Mouse (Mus musculus) cerebellum, adult (tissue): ENCODE data around the gene Ndufs2.

ENCODE experiments used
- ATAC-seq: cut with Nextera tagmentation; 2 replicates; pipeline ENCODE4 v1.9.2; 2017; ENCODE audit warnings: mild to moderate bottlenecking, moderate library complexity, mixed read lengths; ENCODE audit not compliant: insufficient number of reproducible peaks, low FRiP score, low TSS enrichment

The Ndufs2 gene

DNA sequence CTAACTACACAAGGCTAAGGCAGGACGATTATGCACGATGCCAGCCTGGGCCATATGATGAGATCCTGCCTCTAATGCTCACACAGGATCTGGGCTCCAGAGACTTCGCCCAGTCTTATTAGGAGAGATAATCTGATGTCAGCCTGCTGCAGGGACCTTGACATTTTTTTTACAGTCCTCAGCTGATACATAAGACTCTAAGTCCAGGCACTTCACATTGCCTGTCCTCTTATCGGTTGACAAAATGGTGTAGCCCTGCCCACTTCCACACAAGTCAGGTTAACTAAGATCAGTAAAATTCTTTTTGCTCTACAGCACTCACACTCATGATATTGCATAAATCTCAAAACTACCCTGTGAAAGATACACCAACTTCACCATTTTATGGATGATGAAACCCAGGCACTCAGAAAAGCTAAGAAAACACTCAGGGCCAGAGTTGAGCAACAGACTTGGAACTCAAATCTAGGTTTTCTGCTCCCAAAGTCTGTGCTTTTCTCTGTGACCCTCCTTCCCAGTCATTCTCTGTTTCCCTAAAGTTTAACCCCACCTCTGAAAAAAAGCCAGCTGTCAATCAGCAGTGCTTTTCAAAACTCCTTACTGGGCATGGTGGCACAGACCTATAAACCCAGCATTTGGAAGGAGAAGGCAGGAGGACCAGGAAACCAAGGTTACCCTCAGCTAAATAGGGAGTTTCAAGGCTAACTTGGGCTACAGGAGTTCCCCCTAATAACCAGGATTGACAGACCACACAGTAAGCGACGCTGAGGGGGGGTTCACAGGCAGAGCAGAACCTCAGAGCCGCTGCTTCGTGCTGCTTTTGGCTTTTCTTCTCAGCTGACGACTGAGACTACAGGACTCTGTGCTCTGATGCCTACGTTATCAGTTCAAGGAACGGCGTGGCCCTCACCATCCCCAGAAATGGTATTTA, 18.1 kb downstream of the Ndufs2 start:
- ATAC-seq, result no peak

DNA sequence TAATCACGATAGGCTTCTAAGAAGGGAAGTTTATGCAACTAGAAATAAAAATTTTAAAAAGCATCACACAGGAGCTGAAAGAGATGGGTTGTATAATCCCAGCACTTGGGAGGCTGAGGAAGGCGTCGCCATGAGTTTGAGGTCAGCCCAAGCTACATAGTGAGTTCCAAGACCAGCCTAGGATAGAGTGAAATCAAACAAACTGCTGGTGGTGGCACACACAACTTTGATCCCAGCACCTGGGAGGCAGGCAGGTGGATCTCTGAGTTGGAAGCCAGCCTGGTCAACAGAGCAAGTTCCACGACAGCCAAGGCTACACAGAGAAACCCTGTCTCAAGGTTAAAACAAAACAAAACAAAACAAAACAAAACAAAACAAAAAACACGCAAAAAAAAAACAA, 18.8 kb downstream of the Ndufs2 start:
- no peak for ATAC-seq

DNA sequence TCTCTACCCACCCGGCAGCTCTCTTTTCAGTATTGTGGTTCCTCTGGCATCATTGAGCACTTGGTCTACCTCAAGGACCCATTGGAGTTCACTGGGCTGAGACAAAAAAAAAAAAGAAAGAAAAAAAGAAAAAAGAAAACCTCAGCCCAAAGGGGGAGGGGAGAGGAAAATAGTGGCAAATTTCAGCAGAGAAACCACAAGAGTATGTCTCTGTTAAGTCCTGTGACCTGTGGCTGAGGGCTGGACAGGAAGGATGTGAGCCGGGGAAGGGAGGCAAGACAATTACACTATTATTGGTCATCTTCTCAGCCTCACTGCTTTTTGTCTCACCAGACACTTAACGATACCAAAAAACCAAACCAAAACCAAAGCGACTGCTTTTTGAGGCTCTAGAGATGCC, 19.3 kb downstream of the Ndufs2 start:
- no peak for ATAC-seq

GRCm38 (mm10) chr1:171230215-171230614, 21.0 kb downstream of the Ndufs2 start:
- no peak for ATAC-seq

DNA sequence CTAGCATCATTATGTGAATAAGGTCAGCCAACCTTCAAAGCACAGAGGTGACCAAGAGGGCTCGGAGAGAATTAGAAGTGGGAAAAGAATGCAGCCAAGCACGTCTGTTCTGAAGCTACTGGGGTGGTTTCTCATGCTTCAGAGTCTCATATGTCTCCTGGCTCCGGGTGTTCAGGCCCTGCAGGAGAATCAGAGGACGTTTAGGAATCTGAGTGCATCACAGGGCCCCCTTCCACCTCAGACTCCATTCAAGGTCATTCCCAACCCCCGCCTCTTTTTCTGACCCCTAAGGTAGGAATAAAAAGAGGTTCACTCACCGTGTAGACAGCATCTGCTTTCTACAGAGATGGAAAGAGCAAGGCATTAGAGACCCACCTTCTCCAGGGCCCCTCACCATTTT, 21.4 kb downstream of the Ndufs2 start:
- no peak for ATAC-seq

DNA sequence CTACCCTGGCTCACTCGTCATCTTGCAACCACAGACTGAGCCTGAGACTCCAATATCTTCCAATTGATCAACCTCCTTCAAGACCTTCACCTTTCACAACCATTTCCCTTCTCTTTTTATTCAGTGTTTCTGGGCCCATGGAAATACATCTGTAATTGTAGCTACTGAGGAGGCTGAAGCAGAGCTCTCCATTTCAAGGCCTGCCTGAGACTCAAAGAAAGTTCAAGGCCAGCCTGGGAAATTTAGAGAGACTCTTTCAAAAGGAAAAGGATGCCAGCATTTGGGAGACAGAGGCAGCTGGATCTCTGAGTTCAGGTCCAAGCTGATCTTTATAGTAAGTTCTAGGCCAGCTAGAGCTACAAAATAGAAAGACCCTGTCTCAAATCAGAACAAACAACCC, 23.3 kb downstream of the Ndufs2 start:
- ATAC-seq, result no peak

DNA sequence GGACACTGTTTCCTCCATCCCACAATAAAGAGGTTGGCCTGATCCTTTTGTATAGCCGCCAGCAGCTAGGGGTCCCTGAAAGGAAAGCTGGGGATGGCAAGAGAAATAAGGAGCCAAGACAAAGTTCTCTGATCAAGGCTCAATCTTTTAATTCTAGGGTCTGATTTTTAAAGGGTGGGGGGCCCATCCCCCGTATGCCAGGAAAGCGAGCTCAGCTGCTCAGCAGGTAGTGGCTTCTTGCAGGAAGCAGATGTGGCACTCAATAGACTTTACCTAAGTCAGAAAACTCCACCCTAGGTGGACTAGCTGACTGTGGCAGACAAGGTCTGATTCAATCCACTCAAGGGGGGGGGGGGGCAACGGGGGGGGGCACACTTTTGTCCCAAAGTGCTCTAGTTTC, 24.4 kb downstream of the Ndufs2 start:
- no peak for ATAC-seq

DNA sequence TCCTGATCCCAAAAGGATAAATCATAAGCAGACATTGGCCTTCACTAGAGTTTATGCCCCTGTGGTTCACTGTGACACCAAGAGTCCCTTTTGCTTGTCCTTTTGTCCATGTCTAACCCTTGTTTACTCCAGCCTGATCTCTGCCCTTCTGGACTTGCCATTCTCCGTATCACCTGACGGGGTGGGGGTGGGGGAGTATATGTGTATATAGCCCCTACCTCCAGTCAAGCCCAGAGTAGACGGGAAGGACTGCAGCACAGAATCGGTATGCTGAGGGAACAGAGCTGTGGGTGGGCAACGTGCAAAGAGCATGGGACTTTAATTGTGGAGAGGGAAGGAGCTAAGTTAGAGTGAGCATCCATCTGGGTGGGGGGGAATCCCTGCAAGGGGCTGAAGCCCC, 26.3 kb downstream of the Ndufs2 start, which contains the start of gene Apoa2:
Apoa2 (plus strand) TSS at position 198 of the 400 bp plus-strand sequence.
- ATAC-seq, result no peak

DNA sequence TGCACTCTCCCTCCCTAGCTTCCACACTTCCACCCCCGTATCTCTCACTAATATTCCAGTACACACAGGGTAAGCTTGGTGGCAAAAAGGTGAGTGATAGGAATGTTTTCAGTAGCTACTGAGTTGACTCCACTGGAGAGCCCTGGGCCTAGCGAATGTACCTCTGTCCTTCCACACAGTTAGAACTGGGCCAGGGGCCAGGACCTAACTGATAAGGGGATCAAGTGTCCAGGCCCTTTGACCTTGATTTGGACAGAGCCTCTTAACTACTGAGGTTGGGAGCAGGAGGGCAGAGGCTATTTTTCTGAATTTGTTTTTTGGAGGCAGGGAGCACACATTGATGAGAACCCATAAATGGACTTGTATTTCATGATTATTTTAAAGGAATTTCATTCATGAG, 27.4 kb downstream of the Ndufs2 start:
- ATAC-seq, result no peak

- no peak for ATAC-seq
These were observed 28.0 kb downstream of the Ndufs2 start for GRCm38 (mm10) chr1:171223168-171223567.

GRCm38 (mm10) chr1:171222238-171223155, 28.7 kb downstream of the Ndufs2 start, which contains the start of gene Tomm40l:
Tomm40l (minus strand) TSS chr1:171222514.
- ATAC-seq, result peak; percentile 97

- peak; percentile 1; the same call in 1 of the 2 replicates for ATAC-seq
These were observed 29.7 kb downstream of the Ndufs2 start for GRCm38 (mm10) chr1:171221281-171222193.

- ATAC-seq, result 0 out of 2 replicates have a peak, but pooled peaks have one; percentile 16
These were observed 30.3 kb downstream of the Ndufs2 start for GRCm38 (mm10) chr1:171220871-171221270.

DNA sequence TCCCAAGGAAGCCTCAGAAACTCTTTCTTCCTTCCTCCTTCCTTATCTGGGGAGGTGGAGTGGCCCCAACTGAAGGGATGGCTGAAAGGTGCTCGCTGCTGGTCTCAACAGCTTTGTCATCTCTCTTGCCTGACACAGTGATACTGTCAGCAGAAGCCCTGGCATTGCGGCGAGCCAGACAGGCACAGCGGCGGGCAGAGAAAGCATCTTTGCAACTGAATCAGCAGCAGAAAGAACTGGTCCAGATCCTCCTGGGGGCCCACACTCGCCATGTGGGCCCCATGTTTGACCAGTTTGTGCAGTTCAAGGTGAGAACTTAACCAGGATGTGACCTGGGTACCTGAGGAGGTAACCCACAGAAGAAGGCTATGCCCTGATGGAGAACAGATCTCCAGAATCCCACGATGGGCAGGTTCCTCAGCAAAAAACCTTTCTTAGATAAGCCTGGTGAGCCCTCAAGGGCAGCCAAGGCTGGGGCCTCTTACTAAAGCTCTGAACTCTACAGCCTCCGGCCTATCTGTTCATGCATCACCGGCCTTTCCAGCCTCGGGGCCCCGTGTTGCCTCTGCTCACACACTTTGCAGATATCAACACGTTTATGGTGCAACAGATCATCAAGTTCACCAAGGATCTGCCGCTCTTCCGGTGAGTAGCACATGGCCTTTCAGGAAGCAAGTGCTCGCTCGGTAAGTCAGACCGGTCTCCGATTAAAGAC, 34.8 kb downstream of the Ndufs2 start:
- ATAC-seq, result no peak

- no peak for ATAC-seq
These were observed 37.2 kb downstream of the Ndufs2 start, which contains the start of gene Nr1i3 for GRCm38 (mm10) chr1:171213801-171214496. Nr1i3 (plus strand) TSS chr1:171213970.

- ATAC-seq, result no peak
These were observed 38.3 kb downstream of the Ndufs2 start for GRCm38 (mm10) chr1:171212854-171213253.

DNA sequence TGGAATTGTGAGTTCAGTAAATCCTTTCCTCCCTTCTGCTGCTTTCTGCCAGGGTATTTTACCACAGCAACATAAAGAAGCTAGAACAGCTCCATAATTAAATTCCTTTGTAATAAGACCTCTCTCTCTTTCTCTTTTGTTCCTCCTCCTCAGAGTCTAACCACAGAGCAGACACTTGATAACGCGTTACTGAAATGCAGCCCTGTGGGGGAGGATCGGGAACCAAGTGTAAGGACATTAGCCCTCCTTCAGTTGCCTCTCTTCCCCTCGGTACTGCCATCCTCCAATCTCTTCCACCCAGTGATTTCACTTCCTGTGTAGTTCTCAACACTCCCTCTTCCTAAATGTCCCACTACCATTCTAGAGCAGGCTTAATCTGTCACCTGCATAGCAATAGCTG, 41.8 kb downstream of the Ndufs2 start:
- ATAC-seq, result no peak

- no peak for ATAC-seq
These were observed 45.3 kb downstream of the Ndufs2 start for GRCm38 (mm10) chr1:171205704-171206493.
